Mouse (Mus musculus): ENCODE results near the gene Skp2.

DNA sequence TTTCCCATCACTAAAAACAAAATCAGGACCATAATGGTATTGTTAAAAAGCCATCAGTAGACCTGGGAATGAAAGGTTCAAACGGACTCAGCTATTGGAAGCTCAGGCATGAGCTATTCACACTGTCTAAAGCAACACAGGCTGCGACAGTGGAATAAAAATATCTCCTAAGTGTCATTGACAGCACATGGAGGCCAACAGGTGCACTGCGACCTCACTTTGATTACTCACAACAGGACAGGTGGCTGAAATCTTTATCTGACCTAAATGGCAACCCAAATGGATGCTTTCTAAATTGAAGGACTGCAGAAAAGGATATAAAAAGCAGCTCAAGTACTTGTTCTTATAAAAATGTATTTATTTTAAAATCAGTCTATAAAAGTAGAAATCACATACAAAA, 43.6 kb downstream of the Skp2 start:
- no peak for TF ChIP-seq CTCF (IDR thresholded peaks at IDR 0.05; ENCODE audit: extremely low read depth, insufficient read length, insufficient replicate concordance, low read depth, low read length)
- TF ChIP-seq POLR2A (IDR thresholded peaks at IDR 0.05; ENCODE audit: low read depth, low read length), result no peak
